Comparison of ENCODE assay signal across 25 mouse cellular contexts in genomic region chr5:25125884-25126560, GRCm38 (mm10). TPM values are rescaled to one million over a fixed set of nuclear protein-coding genes. Genes with fewer than 3 reads are reported as not detected.
"Had no signal": no experiment of that assay in that cellular context is flagged by ENCODE, and none has a peak within 500 bp of the region (broad histone marks: within the 10 kb centered on the region; RNA-seq: fewer than 3 reads in every experiment).

No protein-coding gene starts in this region.

- H3K9me3 ChIP-seq: limb, embryonic 12.5 days; liver, embryonic 15.5 days; megakaryocyte, embryonic 14.5 days; midbrain, embryonic 15.5 days; neural tube, embryonic 13.5 days had no signal

- H3K9ac ChIP-seq: limb, embryonic 12.5 days; liver, embryonic 15.5 days; lung, embryonic 14.5 days; midbrain, embryonic 15.5 days; neural tube, embryonic 13.5 days had no signal

- H3K27me3 ChIP-seq: limb, embryonic 12.5 days; liver, embryonic 15.5 days; midbrain, embryonic 15.5 days; neural tube, embryonic 13.5 days had no signal

- H3K4me2 ChIP-seq: limb, embryonic 12.5 days; liver, embryonic 15.5 days; lung, embryonic 14.5 days; midbrain, embryonic 11.5 days; midbrain, embryonic 15.5 days; neural tube, embryonic 13.5 days had no signal

- H3K4me3 ChIP-seq: limb, embryonic 12.5 days; liver, embryonic 15.5 days; megakaryocyte, embryonic 14.5 days; midbrain, embryonic 15.5 days; neural tube, embryonic 13.5 days had no signal

- ATAC-seq: midbrain, embryonic 15.5 days had no signal

- H3K4me1 ChIP-seq: limb, embryonic 12.5 days; liver, embryonic 15.5 days; midbrain, embryonic 15.5 days; neural tube, embryonic 13.5 days had no signal

- H3K36me3 ChIP-seq: limb, embryonic 12.5 days; liver, embryonic 15.5 days; midbrain, embryonic 15.5 days; neural tube, embryonic 13.5 days had no signal

- DNase-seq: kidney, adult 8-10 months; kidney, postnatal 36 days; layer of hippocampus, adult 9-11 months; layer of hippocampus, postnatal 36 days; liver; lung, embryonic 14.5 days; lung, postnatal 14 days; retina, postnatal 1 day; right cerebral cortex, postnatal 4 days; spleen, adult 18-20 months; thymus, adult 18-20 months; thymus, postnatal 36 days had no signal

- H3K27ac ChIP-seq: limb, embryonic 12.5 days; liver, embryonic 15.5 days; macrophage; midbrain, embryonic 15.5 days; neural tube, embryonic 13.5 days had no signal

RNA-seq across cellular contexts. Expression of gene Galntl5, which starts 55.2 kb away (rescaled TPM):
- total RNA-seq: layer of hippocampus, adult 18-20 months; layer of hippocampus, postnatal 36 days; left cerebral cortex, adult 8-10 months; left cerebral cortex, postnatal 25 days; monocyte, adult 5-6 weeks had no signal
- polyA plus RNA-seq: kidney, embryonic 16.5 days; limb, embryonic 12.5 days; liver, embryonic 15.5 days; lung, embryonic 14.5 days; macrophage; midbrain, embryonic 11.5 days; midbrain, embryonic 15.5 days; neural tube, embryonic 13.5 days; stomach, embryonic 14.5 days had no signal
